Mouse (Mus musculus) kidney, adult 2 months (tissue): ENCODE data around the gene Zc3h12c. TPM values are rescaled to one million over a fixed set of nuclear protein-coding genes. Genes with fewer than 3 reads are reported as not detected.

Experiments used
- DNase-seq: peaks from one replicate; pipeline ENCODE4 v3.0.0; 2021
- H3K27ac ChIP-seq: fragments of 200-500 bp; 2 replicates; pipeline ENCODE4 v1.5.1; 2012; ENCODE audit warnings: low read depth, low read length, control low read depth, inconsistent platforms; ENCODE audit not compliant: insufficient read depth
- H3K27me3 ChIP-seq: fragments of 200-500 bp; replicated peaks from 2 replicates; pipeline ENCODE4 v1.6.1; 2012; ENCODE audit warnings: mild to moderate bottlenecking, moderate library complexity, low read length, inconsistent platforms; ENCODE audit not compliant: control insufficient read depth, insufficient read depth
- H3K36me3 ChIP-seq: fragments of 200-500 bp; 2 replicates; pipeline ENCODE4 v1.6.1; 2012; ENCODE audit warnings: mild to moderate bottlenecking, moderate library complexity, low read length, inconsistent platforms; ENCODE audit not compliant: control insufficient read depth, insufficient read depth
- H3K4me1 ChIP-seq: fragments of 200-500 bp; 2 replicates; pipeline ENCODE4 v1.6.1; 2011; ENCODE audit warnings: low read length; ENCODE audit not compliant: control insufficient read depth, insufficient read depth
- H3K4me3 ChIP-seq: fragments of 200-500 bp; 2 replicates; pipeline ENCODE4 v1.5.1; 2011; ENCODE audit warnings: mild to moderate bottlenecking, low read depth, low read length, control low read depth; ENCODE audit not compliant: insufficient read depth
- CTCF ChIP-seq: fragments of 200-500 bp; conservative IDR thresholded peaks from 2 replicates; pipeline ENCODE4 v1.5.1; 2011; ENCODE audit warnings: low read depth, mild to moderate bottlenecking, control low read depth, low read length, moderate library complexity, mixed read lengths; ENCODE audit not compliant: insufficient read depth, insufficient read length
- POLR2A ChIP-seq: fragments of 200-500 bp; IDR thresholded peaks from one replicate; pipeline ENCODE4 v1.6.1; 2011; ENCODE audit warnings: low read depth, low read length, control low read depth
- WGBS: fragments of 180-500 bp; shearing (Covaris S2); methylation state at CpG from one replicate; pipeline ENCODE4 v1.1.7; 2018; 5-methylcytosine and 5-hydroxymethylcytosine counted together
- polyA plus RNA-seq: library from polyadenylated mRNA; depleted of rRNA; stranded (reverse); fragments of >200 nt; gene quantifications from 2 replicates; pipeline ENCODE4 v1.2.3, GENCODE M21; 2012

Zc3h12c gene
- polyA plus RNA-seq, 1 experiment = 6.0 TPM

GRCm38 (mm10) chr9:52130348-52130747 lies 38.0 kb downstream of the Zc3h12c start:
- WGBS = 63% methylated on average over 4 of the region's 4 CpGs
- no peaks in the 10 kb centered on the region for H3K27me3 ChIP-seq
- 0 out of 2 replicates have a peak, but pooled peaks cover 3% of the 10 kb centered on the region for H3K4me1 ChIP-seq
- H3K36me3 ChIP-seq = peaks cover 4% of the 10 kb centered on the region; the same call in 1 of the 2 replicates
- peak; percentile 28 for DNase-seq
- H3K4me3 ChIP-seq = no peak overlapping the region
- TF ChIP-seq CTCF (peak; percentile 33), POLR2A (no peak)
- H3K27ac ChIP-seq = no peak overlapping the region

- 95% methylated on average over 6 of the region's 6 CpGs for WGBS
- TF ChIP-seq POLR2A (no peak), CTCF (no peak)
These were observed 43.1 kb downstream of the Zc3h12c start for GRCm38 (mm10) chr9:52125225-52125624.

GRCm38 (mm10) chr9:52119212-52119611 lies 49.2 kb downstream of the Zc3h12c start:
- no peak for DNase-seq
- Histone ChIP-seq H3K27me3 (no peaks in the 10 kb centered on the region), H3K36me3 (peaks cover 4% of the 10 kb centered on the region), H3K4me1 (no peaks in the 10 kb centered on the region), H3K27ac (no peak overlapping the region), H3K4me3 (no peak overlapping the region)
- TF ChIP-seq POLR2A = no peak
- TF ChIP-seq CTCF = no peak
- 85% methylated on average over 4 of the region's 4 CpGs for WGBS

More at GRCm38 (mm10) chr9:52125225-52125624, 43.1 kb downstream of the Zc3h12c start:
- no peaks in the 10 kb centered on the region for H3K4me1 ChIP-seq
- no peak overlapping the region for H3K27ac ChIP-seq
- H3K36me3 ChIP-seq = peaks cover 4% of the 10 kb centered on the region; the same call in 1 of the 2 replicates
- no peak overlapping the region for H3K4me3 ChIP-seq
- no peaks in the 10 kb centered on the region for H3K27me3 ChIP-seq
- no peak for DNase-seq

GRCm38 (mm10) chr9:52113091-52113490 lies 55.3 kb downstream of the Zc3h12c start:
- Histone ChIP-seq H3K36me3 (peaks cover 2% of the 10 kb centered on the region), H3K4me3 (no peak overlapping the region), H3K27me3 (no peaks in the 10 kb centered on the region), H3K27ac (no peak overlapping the region), H3K4me1 (no peaks in the 10 kb centered on the region)
- no peak for TF ChIP-seq CTCF
- TF ChIP-seq POLR2A = no peak
- DNase-seq = no peak
- 91% methylated on average over 5 of the region's 5 CpGs for WGBS

- WGBS = 53% methylated on average over 3 of the region's 3 CpGs
- no peaks in the 10 kb centered on the region; the same call in 1 of the 2 replicates for H3K36me3 ChIP-seq
These were observed 57.6 kb downstream of the Zc3h12c start for GRCm38 (mm10) chr9:52110738-52111137.

GRCm38 (mm10) chr9:52107161-52107560 lies 61.2 kb downstream of the Zc3h12c start:
- no peak for TF ChIP-seq CTCF
- TF ChIP-seq POLR2A = no peak
- no peaks in the 10 kb centered on the region; the same call in 1 of the 2 replicates for H3K36me3 ChIP-seq
- no peak for DNase-seq
- 95% methylated on average over 3 of the region's 3 CpGs for WGBS
- no peaks in the 10 kb centered on the region for H3K4me1 ChIP-seq
- H3K27ac ChIP-seq = no peak overlapping the region
- no peak overlapping the region for H3K4me3 ChIP-seq
- H3K27me3 ChIP-seq = no peaks in the 10 kb centered on the region

More at GRCm38 (mm10) chr9:52110738-52111137, 57.6 kb downstream of the Zc3h12c start:
- TF ChIP-seq CTCF = no peak
- TF ChIP-seq POLR2A = no peak
- H3K27ac ChIP-seq = no peak overlapping the region
- no peak for DNase-seq
- H3K4me3 ChIP-seq = no peak overlapping the region
- no peaks in the 10 kb centered on the region for H3K4me1 ChIP-seq
- no peaks in the 10 kb centered on the region for H3K27me3 ChIP-seq

GRCm38 (mm10) chr9:52105423-52105822 lies 62.9 kb downstream of the Zc3h12c start:
- WGBS = 76% methylated on average over 6 of the region's 6 CpGs
- Histone ChIP-seq H3K4me3 (no peak overlapping the region), H3K27me3 (no peaks in the 10 kb centered on the region), H3K4me1 (no peaks in the 10 kb centered on the region), H3K27ac (no peak overlapping the region), H3K36me3 (no peaks in the 10 kb centered on the region)
- no peak for DNase-seq
- TF ChIP-seq CTCF (no peak), POLR2A (no peak)
